Mouse (Mus musculus) cerebellum, adult 2 months (tissue): Measurements from ENCODE around the gene Magt1.
A peak's percentile ranks its signal among the peaks of the same experiment; 100 is the strongest.

Source experiments
- CTCF ChIP-seq: fragments of 200-500 bp; IDR thresholded peaks from 2 replicates; pipeline ENCODE4 v1.5.1; 2011; ENCODE audit warnings: low read depth, mild to moderate bottlenecking, control low read depth, low read length, moderate library complexity, borderline replicate concordance; ENCODE audit not compliant: insufficient read depth
- POLR2A ChIP-seq: fragments of 200-500 bp; IDR thresholded peaks from 2 replicates; pipeline ENCODE4 v1.6.1; 2011; ENCODE audit warnings: low read length, control low read depth, borderline replicate concordance; ENCODE audit not compliant: insufficient read depth

GRCm38 (mm10) chrX:105921421-105921820, 90.3 kb downstream of the Magt1 start:
- TF ChIP-seq CTCF (peak; percentile 14; the same call in 1 of the 2 replicates), POLR2A (no peak)
